In the genomic region with DNA sequence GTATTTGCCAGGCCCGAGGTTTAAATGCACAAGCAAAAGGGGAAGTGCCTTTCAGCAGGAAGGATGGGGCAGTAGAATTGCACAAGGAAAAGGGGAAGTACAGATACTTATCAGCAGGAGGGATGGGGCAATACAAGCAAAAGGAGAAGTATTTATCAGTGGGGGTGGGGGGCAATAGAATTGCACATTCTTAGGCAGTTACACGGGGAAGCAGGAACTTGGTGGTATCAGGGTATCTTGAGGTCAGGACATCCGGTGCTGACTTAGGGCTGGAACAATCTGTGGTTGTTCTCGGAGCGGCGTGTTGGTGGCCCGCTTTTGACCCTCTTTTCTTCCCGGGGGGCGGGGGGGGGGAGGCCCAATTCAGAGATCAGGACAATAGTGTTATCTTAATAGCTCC, we compare ENCODE assay signal across 5 mouse cellular contexts.
DNase-seq lines count a peak whose midpoint lies in the region; TF ChIP-seq lines count a peak whose summit lies in the region.
"Not testable (repeated sequence)": the region's sequence is repeated elsewhere in the genome, so short reads cannot be mapped to it uniquely, and the experiment has no call there.

No protein-coding gene starts in this region.

- peak; percentile 44 to 61 for TF ChIP-seq EP300 in MEL (IDR thresholded peaks at IDR 0.05; ENCODE audit: low read depth in 1 of 2, low read length in 2 of 2)

- H3K79me2 ChIP-seq in MEL (ENCODE audit: control insufficient read depth, insufficient read depth, low read length, poor library complexity): not testable (repeated sequence)

- not testable (repeated sequence) for TF ChIP-seq POLR2A in MEL (IDR thresholded peaks at IDR 0.05; ENCODE audit: control insufficient read depth in 1 of 2, insufficient read depth in 1 of 2, low read depth in 1 of 2, low read length in 2 of 2, poor library complexity in 1 of 2)

- TF ChIP-seq CTCF in MEL (IDR thresholded peaks at IDR 0.05 in 2 of 3, conservative IDR thresholded peaks at IDR 0.05 in 1 of 3; ENCODE audit: control insufficient read depth in 1 of 3, insufficient read depth in 1 of 3, low read depth in 2 of 3, low read length in 3 of 3, poor library complexity in 1 of 3, severe bottlenecking in 1 of 3): not testable (repeated sequence)

- not testable (repeated sequence) for H3K9me3 ChIP-seq in MEL (replicated peaks; ENCODE audit: insufficient read depth, low read length); heart, embryonic 10.5 days

- not testable (repeated sequence) for H3K4me3 ChIP-seq in MEL (ENCODE audit: control insufficient read depth in 1 of 2, insufficient read depth in 1 of 2, low read depth in 2 of 2, low read length in 2 of 2); heart, embryonic 10.5 days

- DNase-seq in 416B (ENCODE audit: low read depth) (peak; percentile 32), MEL (ENCODE audit: low read depth, low spot score) (peak; percentile 77), MEL-GATA-1-ER (ENCODE audit: extremely low read depth, low read depth) (peak; percentile 60)
- DNase-seq in heart, adult 11 months: peak; percentile 15
- peak; percentile 20 for DNase-seq in heart, embryonic 10.5 days (ENCODE audit: low spot score)

- not testable (repeated sequence) for H3K36me3 ChIP-seq in MEL (ENCODE audit: control insufficient read depth in 1 of 2, insufficient read depth in 2 of 2, low read length in 2 of 2); heart, embryonic 10.5 days

- not testable (repeated sequence) for H3K9ac ChIP-seq in MEL (ENCODE audit: control insufficient read depth, low read depth, low read length, poor library complexity, severe bottlenecking)

- not testable (repeated sequence) for TF ChIP-seq RAD21 in MEL (IDR thresholded peaks at IDR 0.05; ENCODE audit: low read depth, low read length)

- WGBS in heart, embryonic 10.5 days: 79% methylated on average over 9 of the region's 9 CpGs

- H3K4me1 ChIP-seq in MEL (ENCODE audit: control insufficient read depth in 1 of 2, insufficient read depth in 2 of 2, low read length in 2 of 2); heart, embryonic 10.5 days: not testable (repeated sequence)

- not testable (repeated sequence) for H3K27me3 ChIP-seq in MEL (ENCODE audit: control insufficient read depth in 1 of 2, insufficient read depth in 2 of 2, low read length in 2 of 2); heart, embryonic 10.5 days (ENCODE audit: insufficient read depth, poor library complexity, severe bottlenecking)

- peak overlapping the region; percentile 30; the same call in 1 of the 2 replicates for H3K27ac ChIP-seq in MEL (ENCODE audit: control insufficient read depth, low read depth, low read length)
- not testable (repeated sequence) for H3K27ac ChIP-seq in heart, embryonic 10.5 days

TF ChIP-seq in MEL, 35 proteins besides CTCF, POLR2A, EP300 and RAD21:
- TF ChIP-seq GATA1 (IDR thresholded peaks at IDR 0.05; ENCODE audit: low read depth, low read length) (0 out of 2 replicates have a peak, but pooled peaks have one; percentile 6), MAZ (IDR thresholded peaks at IDR 0.05; ENCODE audit: low read depth, low read length) (0 out of 2 replicates have a peak, but pooled peaks have one; percentile 33), ETS1 (IDR thresholded peaks at IDR 0.05; ENCODE audit: low read depth, low read length) (0 out of 2 replicates have a peak, but pooled peaks have one; percentile 42)

Comparison
In these comparisons a context has a peak if more than half of its experiments do, and no peak if none do; other contexts are left out.
1. DNase-seq: peak in every context shown above with its lines; median percentile 77 in MEL; 60 in MEL-GATA-1-ER; 32 in 416B; 20 in heart, embryonic 10.5 days; 15 in heart, adult 11 months.